Mouse (Mus musculus) heart, embryonic 11.5 days (tissue): ENCODE results near the gene Nelfb. TPM values are rescaled to one million over a fixed set of nuclear protein-coding genes. Genes with fewer than 3 reads are reported as not detected.

Experiments used
- ATAC-seq: fragments of 200-750 bp; cut with Nextera tagmentation; replicated peaks from 2 replicates; pipeline ENCODE4 v1.8.0; 2017; ENCODE audit warnings: moderate library complexity; ENCODE audit not compliant: insufficient number of reproducible peaks, low FRiP score, low TSS enrichment
- H3K27ac ChIP-seq: fragments of 300-500 bp; sonication (generic); 2 replicates; pipeline ENCODE4 v1.5.1; 2014; ENCODE audit warnings: mild to moderate bottlenecking, low read depth, low read length
- H3K27me3 ChIP-seq: fragments of 300-500 bp; sonication (generic); 2 replicates; pipeline ENCODE4 v1.6.1; 2014; ENCODE audit warnings: mild to moderate bottlenecking, low read length, mixed read lengths; ENCODE audit not compliant: control insufficient read depth, insufficient read depth
- H3K36me3 ChIP-seq: fragments of 300-500 bp; sonication (generic); 2 replicates; pipeline ENCODE4 v1.6.1; 2014; ENCODE audit warnings: mild to moderate bottlenecking, low read length, moderate library complexity, mixed read lengths; ENCODE audit not compliant: control insufficient read depth, insufficient read depth
- H3K4me1 ChIP-seq: fragments of 300-500 bp; sonication (generic); 2 replicates; pipeline ENCODE4 v1.6.1; 2014; ENCODE audit warnings: low read length; ENCODE audit not compliant: control insufficient read depth, insufficient read depth
- H3K4me2 ChIP-seq: fragments of 300-500 bp; sonication (generic); 2 replicates; pipeline ENCODE4 v1.6.1; 2014; ENCODE audit warnings: mild to moderate bottlenecking, moderate library complexity
- H3K4me3 ChIP-seq: fragments of 300-500 bp; sonication (generic); 2 replicates; pipeline ENCODE4 v1.5.1; 2014; ENCODE audit warnings: low read depth, low read length
- H3K9ac ChIP-seq: fragments of 300-500 bp; sonication (generic); 2 replicates; pipeline ENCODE4 v1.6.1; 2014; ENCODE audit warnings: mild to moderate bottlenecking, low read depth, low read length, moderate library complexity
- H3K9me3 ChIP-seq: fragments of 300-500 bp; sonication (generic); replicated peaks from 2 replicates; pipeline ENCODE4 v1.6.1; 2016; ENCODE audit warnings: low read length; ENCODE audit not compliant: control insufficient read depth
- WGBS: fragments of 180-500 bp; shearing (Covaris S2); extraction: QIAGEN DNeasy Blood & Tissue Kit; methylation state at CpG from one replicate; pipeline ENCODE4 v1.1.7; 2014; ENCODE audit not compliant: insufficient replicate concordance; 5-methylcytosine and 5-hydroxymethylcytosine counted together
- polyA plus RNA-seq: library from polyadenylated mRNA; unstranded; fragments of >200 nt; fragmentation: Nextera tagmentation; extraction: Ambion mirVana; gene quantifications from 2 replicates; pipeline ENCODE4 v1.2.1, GENCODE M21; 2014

The Nelfb gene
- polyA plus RNA-seq, 1 experiment from 2014 or later, result 62.9 TPM

DNA sequence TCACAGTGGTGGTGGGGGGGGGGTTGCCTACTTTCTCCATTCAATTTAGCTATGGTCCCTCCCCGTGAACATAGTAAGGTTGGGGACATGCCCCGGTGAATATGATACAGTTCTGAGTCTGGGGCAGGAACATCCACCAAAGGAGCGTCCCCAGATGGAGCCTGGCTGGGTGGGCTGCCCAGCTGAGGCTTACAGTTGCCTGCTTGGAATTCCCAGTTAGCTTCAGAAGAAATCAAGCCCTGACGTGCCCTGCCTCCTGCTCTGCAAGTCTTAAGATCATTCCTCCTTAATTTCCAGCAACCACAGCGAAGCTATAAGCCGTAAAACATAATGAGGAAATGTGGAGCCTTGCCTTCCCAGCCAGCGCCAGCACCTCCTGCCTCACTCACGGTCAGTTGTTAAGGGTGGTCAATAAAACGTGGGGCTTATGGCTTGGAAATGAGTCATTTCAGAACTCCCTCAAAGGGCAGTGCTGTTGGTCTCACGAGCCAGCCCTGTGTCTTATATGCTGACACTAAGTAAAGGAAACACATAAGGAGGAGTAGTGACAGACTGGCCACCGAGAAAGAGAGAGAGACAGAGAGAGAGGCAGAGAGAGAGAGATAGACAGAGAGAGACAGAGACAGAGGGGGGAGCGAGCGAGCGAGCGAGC, 31.6 kb downstream of the Nelfb start:
- no peak overlapping the region for H3K9ac ChIP-seq
- no peaks in the 10 kb centered on the region for H3K36me3 ChIP-seq
- H3K9me3 ChIP-seq, result no peaks in the 10 kb centered on the region
- H3K4me2 ChIP-seq, result peak overlapping the region; percentile 84
- H3K27me3 ChIP-seq, result peaks cover 65% of the 10 kb centered on the region
- no peak overlapping the region for H3K4me3 ChIP-seq
- no peak overlapping the region for H3K27ac ChIP-seq
- WGBS, result 53% methylated on average over 15 of the region's 15 CpGs
- peaks cover 27% of the 10 kb centered on the region for H3K4me1 ChIP-seq
- no peak for ATAC-seq

DNA sequence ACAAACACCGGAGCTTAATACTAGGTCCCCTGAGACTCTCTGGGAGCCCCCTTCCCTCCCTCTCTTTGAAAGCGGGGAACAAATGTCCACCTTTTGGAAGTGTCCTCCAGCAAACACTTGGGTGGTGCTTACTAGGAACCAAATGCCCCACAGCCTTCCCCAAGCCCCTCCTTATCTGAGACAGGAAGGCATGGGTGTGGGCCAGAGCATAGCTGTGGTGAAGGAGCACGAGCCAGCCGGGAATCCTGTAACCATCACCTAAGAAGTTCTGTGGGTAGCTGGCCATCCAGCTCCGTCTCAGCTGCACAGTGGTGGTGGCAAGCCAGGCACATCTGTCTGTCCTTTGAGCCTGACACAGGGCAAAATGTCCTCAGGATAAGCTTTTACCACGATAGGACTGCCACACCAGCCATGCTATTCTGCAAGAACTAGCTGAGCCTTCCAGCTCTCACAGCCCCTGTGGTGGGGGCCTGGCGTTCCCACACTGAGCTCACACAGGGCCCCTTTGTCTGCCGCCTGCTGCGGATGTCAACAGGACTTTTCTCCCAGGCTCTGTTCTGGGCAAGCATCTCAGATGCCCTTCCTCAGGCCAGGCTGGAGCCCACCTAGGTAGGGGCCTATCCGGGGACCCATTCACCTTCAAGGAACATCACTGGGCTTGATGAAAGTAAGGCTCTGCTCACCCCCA, 32.9 kb downstream of the Nelfb start:
- Histone ChIP-seq H3K4me2 (peak overlapping the region; percentile 21), H3K4me3 (no peak overlapping the region), H3K27ac (peak overlapping the region; percentile 42; the same call in 1 of the 2 replicates), H3K27me3 (peaks cover 55% of the 10 kb centered on the region), H3K36me3 (no peaks in the 10 kb centered on the region), H3K9me3 (no peaks in the 10 kb centered on the region), H3K4me1 (peaks cover 27% of the 10 kb centered on the region), H3K9ac (no peak overlapping the region)
- ATAC-seq, result no peak
- WGBS, result 18% methylated on average over 10 of the region's 10 CpGs

DNA sequence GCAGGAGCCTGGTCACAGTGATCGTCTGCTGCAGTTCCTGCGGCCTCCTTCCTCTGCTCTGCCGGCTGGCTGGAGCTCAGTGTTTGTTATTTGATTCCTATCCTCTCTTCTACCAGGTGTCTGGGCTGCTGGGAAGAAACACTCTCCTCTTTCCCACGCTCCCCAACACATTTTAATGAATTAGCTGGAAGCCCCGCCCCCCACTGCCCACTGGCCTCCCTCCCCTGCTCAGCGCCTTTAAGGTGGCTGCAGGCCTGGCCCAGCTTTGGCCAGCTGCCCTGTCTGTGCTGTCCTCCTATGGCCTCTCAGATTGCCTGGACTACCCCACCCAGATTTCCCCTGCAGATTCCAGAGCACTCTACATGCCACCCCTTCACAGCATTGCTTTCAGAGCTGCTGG, 33.6 kb downstream of the Nelfb start:
- WGBS, result 7% methylated on average over 6 of the region's 6 CpGs
- no peak overlapping the region for H3K4me3 ChIP-seq
- peaks cover 27% of the 10 kb centered on the region for H3K4me1 ChIP-seq
- H3K4me2 ChIP-seq, result peak overlapping the region; percentile 21
- peaks cover 50% of the 10 kb centered on the region for H3K27me3 ChIP-seq
- no peak overlapping the region for H3K9ac ChIP-seq
- no peak for ATAC-seq
- no peaks in the 10 kb centered on the region for H3K9me3 ChIP-seq
- 0 out of 2 replicates have a peak overlapping the region, but pooled peaks have one; percentile 42 for H3K27ac ChIP-seq
- no peaks in the 10 kb centered on the region for H3K36me3 ChIP-seq

DNA sequence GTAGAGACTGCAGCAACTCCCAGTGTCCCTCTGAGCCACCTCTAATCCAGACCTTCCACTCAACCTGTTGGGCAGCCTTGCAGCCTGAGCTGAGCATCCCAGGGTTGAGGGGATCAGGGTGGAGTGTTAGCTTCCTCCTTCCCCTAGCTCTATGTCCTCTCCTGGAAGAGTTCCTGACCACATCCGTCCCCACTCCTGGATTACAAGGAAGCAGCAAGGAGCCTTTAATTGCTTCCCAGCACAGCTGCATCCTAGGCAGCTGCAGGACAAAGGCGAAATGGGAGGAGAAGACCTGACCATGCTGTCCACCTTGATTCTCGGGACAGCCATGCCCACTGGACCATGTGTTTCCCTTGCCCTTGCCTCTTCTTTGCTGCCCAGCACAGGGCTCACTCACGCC, 34.2 kb downstream of the Nelfb start:
- peaks cover 50% of the 10 kb centered on the region for H3K27me3 ChIP-seq
- H3K9me3 ChIP-seq, result no peaks in the 10 kb centered on the region
- no peak overlapping the region for H3K9ac ChIP-seq
- no peak overlapping the region for H3K27ac ChIP-seq
- no peaks in the 10 kb centered on the region for H3K36me3 ChIP-seq
- H3K4me2 ChIP-seq, result no peak overlapping the region
- peaks cover 26% of the 10 kb centered on the region for H3K4me1 ChIP-seq
- no peak for ATAC-seq
- 52% methylated on average over 4 of the region's 4 CpGs for WGBS
- H3K4me3 ChIP-seq, result no peak overlapping the region

DNA sequence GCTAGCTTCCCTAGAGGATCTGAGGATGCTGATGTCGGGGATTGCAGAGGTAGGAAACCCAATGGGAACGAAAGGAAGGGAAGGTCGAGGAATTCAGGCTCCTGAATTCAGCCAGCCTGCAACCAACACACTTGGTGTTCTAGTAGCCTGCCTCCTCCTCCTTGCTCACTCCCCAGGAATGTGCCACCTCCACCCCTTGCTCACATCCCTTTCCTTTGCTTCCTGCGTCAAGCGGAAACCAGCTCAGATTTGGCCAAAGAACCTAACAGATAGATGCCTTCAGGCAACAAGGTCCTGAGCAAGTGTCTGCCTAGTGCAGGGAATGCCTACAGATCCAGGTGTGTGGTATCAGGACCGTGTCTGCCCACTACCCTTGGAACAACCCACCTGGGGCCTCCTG, 34.7 kb downstream of the Nelfb start:
- Histone ChIP-seq H3K4me3 (no peak overlapping the region), H3K9ac (no peak overlapping the region), H3K27me3 (peaks cover 48% of the 10 kb centered on the region), H3K9me3 (no peaks in the 10 kb centered on the region), H3K36me3 (no peaks in the 10 kb centered on the region), H3K4me1 (peaks cover 24% of the 10 kb centered on the region), H3K4me2 (no peak overlapping the region), H3K27ac (no peak overlapping the region)
- ATAC-seq, result no peak
- 31% methylated on average over 6 of the region's 6 CpGs for WGBS

DNA sequence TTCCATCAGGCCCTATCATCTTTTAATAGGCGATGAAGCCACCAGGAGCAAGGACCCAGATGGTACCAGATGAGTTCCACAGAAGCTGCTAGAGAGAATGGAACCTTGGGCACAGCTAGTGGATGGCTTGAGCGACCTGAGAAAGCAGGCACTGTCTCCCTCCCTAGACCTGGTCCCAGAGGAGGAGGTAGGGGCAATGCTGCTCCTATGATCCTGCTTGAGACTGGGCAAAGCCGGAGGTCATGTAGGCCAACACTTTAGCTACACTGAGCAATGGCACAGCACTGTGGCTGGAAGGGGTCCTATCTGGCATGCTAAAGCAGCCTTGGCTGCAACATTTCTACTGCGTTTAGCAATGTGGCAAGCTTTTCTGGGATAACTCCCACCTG, 35.6 kb downstream of the Nelfb start:
- Histone ChIP-seq H3K36me3 (no peaks in the 10 kb centered on the region), H3K4me1 (peaks cover 18% of the 10 kb centered on the region), H3K9me3 (no peaks in the 10 kb centered on the region), H3K4me3 (no peak overlapping the region), H3K9ac (no peak overlapping the region), H3K27me3 (peaks cover 41% of the 10 kb centered on the region), H3K4me2 (no peak overlapping the region), H3K27ac (no peak overlapping the region)
- ATAC-seq, result no peak
- WGBS, result 75% methylated on average over 4 of the region's 4 CpGs

DNA sequence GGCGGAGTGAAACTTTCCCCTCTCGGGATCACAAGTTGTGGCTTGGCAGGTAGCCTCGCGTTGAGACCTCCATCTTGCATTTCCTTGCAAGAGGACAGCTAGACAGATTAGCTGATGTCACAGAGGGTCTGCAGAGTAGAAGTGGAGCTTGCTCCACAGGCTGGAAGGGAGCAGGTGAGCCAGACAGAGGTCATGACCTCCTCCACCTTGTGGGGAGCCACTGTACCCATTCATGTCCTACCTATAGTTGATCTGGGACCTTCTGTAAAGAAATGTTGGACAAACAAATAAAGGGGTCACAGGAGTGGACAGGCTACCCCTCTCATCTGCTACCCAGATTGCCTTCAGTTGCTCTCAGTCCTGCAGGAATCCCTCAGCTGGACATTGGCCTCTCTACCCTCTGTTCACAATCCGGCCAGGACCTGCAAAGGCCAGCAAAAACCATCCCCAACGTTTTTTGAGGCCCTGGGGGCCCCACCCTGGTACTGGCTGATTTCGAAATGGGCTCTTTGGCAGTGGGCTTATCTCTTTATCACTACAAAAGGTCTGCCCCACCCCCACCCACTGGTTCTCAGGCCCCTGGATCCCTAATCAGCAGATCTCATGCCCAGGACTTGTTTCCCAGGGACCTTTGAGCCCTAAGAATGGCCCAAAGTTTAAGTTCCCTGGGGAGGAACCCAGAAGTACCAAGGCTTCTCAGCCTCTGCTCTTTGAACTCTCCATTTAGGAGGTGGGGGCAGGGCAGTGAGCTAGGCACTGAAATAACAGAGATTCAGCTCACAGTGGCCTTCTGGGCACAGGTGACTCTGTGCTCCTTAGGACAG, 36.2 kb downstream of the Nelfb start:
- no peak overlapping the region for H3K27ac ChIP-seq
- ATAC-seq, result no peak

DNA sequence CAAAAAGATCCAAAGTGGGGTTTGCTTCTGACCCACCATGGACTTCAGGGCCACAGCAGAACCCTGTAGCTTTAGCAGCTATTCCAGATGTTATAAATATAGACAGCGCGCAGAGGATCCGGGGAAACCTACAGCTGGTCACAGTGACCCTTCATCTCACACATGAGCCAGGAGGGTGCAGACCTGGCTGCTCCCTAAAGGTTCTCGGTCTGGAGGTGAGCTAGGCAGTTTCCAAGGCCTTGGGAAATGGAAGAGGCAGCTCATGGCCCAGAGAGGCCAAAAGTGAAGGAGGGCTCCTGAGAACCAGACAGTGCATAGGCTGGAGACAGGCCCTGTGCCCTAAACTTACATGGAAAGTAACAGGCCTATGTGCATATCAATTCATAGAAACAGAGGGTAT, 37.5 kb downstream of the Nelfb start:
- H3K27me3 ChIP-seq, result peaks cover 25% of the 10 kb centered on the region
- no peak overlapping the region for H3K4me3 ChIP-seq
- peaks cover 19% of the 10 kb centered on the region for H3K4me1 ChIP-seq
- H3K9me3 ChIP-seq, result no peaks in the 10 kb centered on the region
- H3K36me3 ChIP-seq, result no peaks in the 10 kb centered on the region
- 86% methylated on average over 4 of the region's 4 CpGs for WGBS
- no peak overlapping the region for H3K9ac ChIP-seq
- no peak overlapping the region for H3K27ac ChIP-seq
- H3K4me2 ChIP-seq, result no peak overlapping the region
- ATAC-seq, result no peak

More for the DNA sequence above, 36.2 kb downstream of the Nelfb start:
- Histone ChIP-seq H3K27me3 (peaks cover 37% of the 10 kb centered on the region), H3K4me1 (peaks cover 18% of the 10 kb centered on the region), H3K36me3 (no peaks in the 10 kb centered on the region), H3K9me3 (no peaks in the 10 kb centered on the region), H3K9ac (no peak overlapping the region), H3K4me3 (no peak overlapping the region), H3K4me2 (no peak overlapping the region)
- 45% methylated on average over 7 of the region's 7 CpGs for WGBS
